Mouse (Mus musculus) liver (tissue): ENCODE data around the gene Idh1.
"Not testable (repeated sequence)": the region's sequence is repeated elsewhere in the genome, so short reads cannot be mapped to it uniquely, and the experiment has no call there.

Experiments used
- DNase-seq: peaks from one replicate; pipeline ENCODE4 v3.0.0-alpha.2; 2020; ENCODE audit warnings: mixed read lengths

Idh1 gene

DNA sequence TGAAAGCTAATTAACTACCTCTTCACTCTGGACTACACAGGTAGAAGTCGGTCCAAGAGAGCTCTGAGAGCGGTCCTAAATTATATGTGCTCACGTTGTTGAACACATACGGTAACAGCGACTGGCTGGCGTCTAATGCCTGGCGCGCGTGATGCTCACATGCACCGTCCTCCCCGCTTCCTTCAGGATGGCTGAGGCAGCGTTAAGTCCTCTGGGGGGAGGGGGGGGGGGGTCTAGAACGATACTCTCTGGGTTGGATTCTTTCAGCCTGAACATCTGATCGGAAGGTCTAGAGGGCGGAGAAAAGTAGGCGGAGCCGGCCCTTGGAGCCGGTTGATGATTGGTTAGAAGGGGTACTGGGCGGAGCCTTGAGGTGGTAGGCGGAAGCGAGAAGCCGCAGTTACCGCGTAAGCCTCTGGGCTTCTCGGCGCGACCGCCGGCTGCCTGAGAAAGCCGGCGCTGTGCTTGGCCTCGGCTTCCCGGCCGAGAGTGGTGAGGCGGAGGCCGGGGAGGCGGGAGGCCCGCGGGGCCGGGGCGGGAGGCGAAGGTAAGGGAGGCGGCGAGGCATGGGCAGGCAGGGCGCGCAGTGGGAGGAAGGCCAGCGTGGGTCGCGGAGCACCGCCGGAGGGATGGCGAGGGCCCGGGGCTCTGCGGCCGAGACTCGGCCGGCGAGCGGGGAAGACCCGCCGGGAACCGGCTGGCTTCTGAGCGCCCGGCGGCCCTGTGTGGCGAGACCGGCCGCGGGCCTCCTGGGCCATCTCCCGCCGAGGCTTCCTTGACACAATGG, at the start of gene Idh1, which contains the start of gene Pikfyve:
Gene Idh1, minus strand, starts transcription at position 214 of the 787 bp plus-strand sequence.
Gene Pikfyve, plus strand, starts transcription at position 397 of the 787 bp plus-strand sequence.
- peak; percentile 96 for DNase-seq

DNA sequence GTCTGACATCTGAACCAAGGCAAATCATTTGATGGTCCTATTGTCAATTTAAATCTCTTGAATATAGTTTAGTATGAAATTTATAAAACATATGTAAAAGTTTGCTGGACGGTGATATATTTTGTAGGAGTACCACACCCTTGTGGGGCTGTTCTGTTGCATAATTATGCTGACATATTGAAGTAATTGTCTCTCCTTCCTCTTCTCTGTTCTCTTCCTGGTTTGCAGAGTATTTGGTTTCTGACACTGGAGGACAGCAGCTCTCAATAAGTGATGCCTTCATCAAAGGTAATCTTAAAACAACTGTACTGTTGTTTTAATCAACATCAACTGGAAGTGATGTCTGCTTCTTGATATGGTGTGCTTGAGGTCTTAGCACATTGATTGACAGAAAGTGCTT, 44.3 kb upstream of the Idh1 start:
- DNase-seq = no peak

DNA sequence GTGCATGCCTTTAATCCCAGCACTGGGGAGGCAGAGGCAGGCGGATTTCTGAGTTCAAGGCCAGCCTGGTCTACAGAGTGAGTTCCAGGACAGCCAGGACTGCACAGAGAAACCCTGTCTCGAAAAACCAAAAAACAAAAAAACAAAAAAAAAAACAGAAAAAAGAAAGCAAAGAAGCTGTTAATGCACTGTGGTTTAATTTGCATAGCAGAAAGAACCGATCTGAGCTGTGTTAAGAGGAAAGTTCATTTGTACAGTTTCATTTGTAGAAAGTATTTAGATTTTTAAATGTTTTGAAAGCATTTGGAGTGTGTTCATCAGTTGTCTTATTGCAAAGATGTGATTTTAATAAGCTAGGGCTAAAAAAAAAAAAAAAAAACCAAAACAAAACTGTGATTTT, 43.5 kb upstream of the Idh1 start:
- DNase-seq = not testable (repeated sequence)

DNA sequence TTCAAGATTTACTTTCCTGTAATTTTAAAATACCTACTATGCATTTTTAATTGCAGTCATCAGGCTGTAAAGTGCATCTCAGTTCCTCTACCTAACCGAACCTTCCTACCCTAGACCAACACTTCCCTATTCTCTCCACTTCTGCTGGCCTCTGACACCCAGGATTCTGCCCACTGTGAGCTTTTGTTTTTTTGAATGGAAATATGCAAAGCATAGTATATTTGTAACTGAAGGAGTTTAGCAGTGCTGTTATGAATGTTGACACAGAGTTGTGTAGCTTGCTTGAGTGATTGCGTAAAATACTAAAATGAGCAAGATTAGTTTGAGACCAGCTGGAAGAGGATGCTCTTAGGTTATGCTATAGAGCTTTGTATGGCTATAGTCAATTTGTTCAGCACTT, 41.4 kb upstream of the Idh1 start:
- DNase-seq = no peak

DNA sequence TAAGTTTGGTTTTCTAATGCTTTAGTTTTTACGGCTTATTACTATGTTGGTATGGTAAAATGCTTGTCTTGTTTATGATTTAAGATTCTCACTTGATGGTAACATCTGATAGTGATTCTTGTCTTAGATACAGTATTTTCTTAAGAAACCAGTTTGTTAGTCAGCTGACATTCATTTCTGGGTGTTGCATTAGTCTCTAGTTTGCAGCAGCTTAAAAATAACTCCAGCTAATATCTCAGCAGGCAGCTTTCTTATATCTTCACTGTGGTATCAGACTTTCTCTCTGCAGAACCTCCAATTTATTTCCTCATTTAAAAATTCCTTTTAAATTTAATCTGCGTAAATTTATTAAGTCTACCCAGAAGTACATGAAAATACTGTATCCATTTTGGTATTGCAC, 37.4 kb upstream of the Idh1 start:
- DNase-seq = no peak

DNA sequence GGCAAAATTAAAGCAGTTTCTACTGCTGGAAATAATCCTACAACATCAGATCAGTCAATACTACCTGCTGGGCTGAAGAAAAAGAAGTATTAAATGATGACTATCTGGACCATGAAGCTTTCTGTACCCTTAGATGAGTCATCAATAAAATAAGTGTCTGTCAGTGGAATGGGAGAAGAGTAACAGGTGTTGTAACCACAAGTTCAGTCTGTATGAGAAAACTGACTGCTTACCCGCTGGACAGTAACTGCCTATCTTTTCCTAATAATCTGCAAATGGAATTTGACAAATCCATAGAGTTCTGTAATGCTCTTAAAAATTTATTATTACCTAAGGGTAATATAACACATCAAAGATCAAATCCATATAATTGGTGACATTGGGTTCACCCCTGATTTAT, 31.7 kb upstream of the Idh1 start:
- no peak for DNase-seq

DNA sequence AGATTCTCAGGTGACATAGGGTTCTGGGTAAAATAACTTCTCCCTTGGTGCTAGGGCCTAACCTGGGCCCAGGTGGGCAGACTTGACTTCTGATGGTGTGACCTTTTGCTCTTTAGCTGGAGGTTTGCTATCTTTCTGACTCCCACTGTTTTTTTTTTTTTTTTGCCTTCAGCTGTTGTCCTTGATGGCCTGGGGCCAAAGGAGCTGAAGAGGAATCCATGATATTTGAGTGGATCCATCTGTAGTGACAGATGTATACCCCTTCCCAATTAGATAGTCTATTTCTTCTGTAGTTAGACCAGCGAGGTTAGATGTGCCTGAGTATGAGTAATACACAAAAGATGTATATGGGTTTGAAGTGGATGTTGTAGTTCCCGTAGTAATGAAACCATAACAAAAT, 31.3 kb upstream of the Idh1 start:
- DNase-seq = no peak

DNA sequence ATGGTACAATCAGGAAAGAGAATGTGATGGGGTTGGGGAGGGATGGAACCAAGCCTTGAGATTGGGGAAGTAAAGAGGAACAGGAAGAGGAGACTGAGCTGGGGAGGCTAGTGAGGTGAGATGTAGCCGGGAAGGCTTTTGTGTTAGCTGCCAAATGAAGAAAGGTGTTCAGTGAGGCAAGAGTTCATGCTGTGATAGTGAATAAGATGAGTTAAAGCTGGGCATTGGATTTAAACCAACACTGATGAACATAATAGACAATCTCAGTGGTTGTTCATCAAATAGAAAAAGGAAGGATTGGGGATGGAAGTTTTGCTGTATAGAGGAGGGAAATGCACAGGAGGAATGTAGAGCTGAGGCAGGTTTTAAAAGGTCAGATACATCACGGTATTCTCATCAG, 26.9 kb upstream of the Idh1 start:
- DNase-seq = no peak

DNA sequence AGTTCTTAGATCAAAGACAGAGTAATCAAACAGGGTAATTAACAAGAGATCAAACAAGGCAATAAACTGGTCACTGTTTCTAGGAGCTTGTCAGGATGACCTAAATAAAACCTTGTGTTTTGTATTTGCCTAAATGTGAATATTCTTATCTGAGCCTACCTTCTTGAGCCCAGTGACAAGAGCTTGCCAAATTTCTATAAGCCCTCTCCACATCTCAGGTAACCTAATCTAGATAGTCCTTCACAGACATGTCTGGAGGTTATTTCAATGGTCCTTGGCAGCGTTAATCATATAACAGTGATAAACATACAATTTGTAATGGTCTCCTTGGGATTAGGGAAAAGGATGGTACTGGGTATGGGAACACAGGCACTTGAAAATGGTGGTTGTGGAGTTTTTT, 18.0 kb upstream of the Idh1 start:
- DNase-seq = no peak

DNA sequence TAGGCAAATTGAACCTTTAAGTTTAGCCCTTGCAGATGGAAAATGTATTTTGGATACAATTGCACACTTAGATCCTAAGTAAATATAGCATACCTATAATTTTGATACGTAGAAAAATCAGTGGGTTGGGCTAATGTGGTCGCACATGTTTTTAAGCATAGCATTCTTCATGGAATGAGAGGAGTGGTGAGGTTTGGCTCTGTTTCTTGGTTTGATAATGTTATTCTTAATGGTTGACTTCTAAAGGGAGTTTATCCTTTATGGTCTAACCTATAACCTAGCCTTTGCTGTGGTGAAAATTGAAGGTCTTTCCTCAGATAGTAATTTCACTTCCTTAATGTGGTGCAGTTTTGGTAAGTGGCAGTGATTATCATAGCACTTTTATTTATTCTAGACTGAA, 12.6 kb upstream of the Idh1 start:
- no peak for DNase-seq

DNA sequence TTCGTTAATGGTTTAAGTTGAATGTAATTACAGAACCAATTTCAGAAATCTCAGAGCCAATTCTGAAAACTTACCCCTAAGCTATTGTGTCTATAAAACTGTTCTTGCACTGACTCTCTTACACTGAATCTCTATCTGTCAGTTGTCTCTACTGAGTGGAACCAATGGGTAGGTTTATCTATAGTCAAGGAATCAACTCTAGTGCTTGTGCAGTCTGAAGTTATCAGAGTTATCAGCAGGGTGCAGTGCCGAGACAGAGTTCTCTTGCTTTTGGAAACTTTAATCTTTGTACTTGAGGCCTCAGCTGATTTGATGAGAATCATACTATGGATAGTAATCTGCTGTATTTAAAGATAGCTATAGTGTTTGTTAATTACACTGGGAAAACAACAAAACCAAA, 12.1 kb upstream of the Idh1 start:
- no peak for DNase-seq

DNA sequence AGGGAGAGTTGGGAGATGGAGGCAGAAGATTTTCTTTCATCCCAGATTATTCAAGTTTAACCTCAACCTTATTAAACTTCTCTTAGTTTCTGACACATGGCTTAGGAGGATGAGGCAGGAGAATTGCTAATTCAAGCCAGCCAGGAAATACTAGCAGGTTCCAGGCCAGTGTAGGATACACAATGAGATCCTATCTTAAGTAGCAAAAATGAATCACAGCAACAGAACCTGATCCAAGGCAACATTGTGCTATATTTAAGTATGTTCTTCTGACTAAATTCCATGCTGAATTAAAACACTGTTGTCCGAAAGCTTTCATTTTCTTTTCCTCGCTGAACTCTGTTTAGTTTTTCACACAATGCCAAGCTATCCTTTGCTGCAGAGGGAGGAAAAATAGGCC, 6.9 kb upstream of the Idh1 start:
- DNase-seq = no peak

DNA sequence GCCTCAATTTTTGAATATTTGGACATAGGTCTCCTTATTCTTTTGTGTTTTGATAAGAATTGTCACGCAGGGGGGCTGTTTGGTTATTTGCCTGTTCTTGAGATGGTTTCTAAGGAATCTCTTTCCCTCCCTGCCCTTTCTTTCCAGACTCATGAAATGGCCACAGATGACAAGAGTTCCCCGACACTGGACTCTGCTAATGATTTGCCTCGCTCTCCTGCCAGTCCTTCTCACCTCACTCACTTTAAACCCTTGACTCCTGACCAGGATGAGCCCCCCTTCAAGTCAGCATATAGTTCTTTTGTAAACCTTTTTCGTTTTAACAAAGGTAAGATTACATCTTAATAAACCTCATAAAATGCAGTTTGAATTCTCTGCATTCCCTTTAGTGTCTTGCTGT, 3.9 kb upstream of the Idh1 start:
- no peak for DNase-seq

DNA sequence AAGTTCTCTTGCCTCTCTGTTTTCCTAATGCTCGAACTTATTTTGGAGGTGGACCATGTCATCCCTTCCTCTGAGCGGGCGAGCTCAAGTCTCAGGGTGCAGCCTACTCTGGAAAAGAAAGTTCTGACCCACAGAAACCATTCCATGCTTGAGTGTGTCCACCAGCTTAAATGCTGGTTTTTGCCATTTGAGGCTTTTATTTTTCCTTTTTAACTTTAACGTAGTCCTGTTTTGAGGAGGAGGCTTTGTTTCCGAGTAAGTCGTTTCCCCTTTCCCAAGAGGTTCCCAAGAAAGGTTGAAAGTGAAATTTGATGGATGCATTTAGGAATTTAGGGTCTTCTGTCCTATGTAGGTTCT, 752 bp upstream of the Idh1 start:
- no peak for DNase-seq

DNA sequence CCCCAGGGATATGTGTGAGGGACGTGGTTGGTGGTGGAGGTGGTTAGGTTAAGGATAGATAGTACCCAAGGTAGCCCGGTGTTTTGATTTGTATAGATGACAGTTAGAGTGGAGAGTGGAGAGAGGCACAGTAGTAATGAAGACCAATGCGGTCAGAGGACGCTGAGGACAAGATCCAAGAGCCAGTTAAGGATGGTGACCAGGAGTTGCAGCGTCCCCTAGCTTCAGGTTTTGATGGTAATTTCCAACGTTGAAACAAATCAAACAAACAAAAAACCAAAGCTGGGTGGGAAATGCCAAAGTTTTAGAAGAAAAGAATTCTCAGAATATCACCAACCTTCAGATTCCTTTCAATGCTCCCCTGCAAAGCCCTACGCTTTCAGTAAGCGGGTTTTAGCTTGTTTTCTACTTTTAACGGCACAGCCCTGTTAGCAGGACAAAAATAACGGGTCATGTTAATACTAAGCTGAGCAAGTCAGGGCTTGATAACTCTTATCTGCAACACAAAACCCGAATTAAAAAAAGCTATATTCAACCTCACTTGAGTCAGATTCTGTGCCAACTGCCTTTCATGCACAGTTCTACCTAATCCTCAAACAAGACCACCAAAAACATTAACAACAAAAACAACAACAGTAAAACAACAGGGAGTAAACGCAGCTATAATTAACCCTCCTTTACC, 635 bp downstream of the Idh1 start:
- DNase-seq = no peak

DNA sequence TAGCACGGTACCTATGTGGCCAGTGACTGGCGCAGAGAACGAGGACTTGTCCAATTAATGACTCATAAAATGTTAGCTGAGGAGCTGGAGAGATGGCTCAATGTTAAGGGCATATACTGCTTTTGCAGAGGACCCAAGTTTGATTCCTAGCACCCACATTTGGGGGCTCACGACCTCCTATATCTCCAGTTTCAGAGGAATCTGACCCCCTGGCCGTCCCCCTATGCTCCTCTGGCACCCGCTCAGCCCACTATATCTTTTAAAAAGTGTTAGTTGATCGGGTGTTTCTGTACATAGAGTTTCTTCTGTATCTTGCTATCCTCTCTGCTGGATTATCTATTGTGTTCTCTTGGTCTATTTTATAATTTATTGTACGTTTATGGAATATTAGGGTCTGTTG, 1.3 kb downstream of the Idh1 start:
- DNase-seq = no peak

DNA sequence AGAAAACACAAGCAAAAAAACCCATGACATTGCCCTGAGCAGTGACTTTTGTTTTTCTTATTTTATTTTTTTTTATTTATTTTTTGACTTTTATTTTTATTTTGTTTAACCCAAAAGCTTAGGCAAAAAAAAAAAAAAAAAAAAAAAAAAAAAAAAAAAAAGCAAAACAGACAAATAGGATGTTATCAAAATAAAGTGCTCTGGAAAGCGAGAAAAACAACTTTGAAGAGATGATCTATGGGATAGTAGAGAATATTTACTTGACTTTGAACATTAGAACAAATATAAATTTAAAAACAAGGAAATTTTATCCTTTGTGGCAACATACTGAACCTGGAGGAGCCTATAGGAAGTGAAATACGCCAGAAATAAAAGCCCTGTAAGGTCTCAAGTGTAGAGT, 2.3 kb downstream of the Idh1 start:
- DNase-seq = no peak

DNA sequence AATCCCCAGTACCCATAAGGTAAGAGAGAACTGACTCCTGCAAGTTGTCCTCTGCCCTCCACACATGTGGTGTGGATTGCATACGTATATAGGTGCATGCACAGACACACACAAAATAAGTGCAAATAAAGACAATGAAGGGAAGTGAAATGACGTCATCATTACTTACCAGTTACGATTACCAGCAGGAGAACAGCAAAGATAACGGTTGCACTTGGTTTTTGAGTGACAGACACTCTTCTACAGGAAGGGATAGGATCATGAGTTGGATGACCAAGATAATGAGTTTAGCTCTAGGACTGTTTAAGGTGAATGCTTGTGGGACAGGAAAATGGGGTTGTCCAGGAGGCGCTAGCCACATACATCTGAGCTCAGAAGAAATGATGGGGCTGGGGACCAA, 4.8 kb downstream of the Idh1 start:
- no peak for DNase-seq

DNA sequence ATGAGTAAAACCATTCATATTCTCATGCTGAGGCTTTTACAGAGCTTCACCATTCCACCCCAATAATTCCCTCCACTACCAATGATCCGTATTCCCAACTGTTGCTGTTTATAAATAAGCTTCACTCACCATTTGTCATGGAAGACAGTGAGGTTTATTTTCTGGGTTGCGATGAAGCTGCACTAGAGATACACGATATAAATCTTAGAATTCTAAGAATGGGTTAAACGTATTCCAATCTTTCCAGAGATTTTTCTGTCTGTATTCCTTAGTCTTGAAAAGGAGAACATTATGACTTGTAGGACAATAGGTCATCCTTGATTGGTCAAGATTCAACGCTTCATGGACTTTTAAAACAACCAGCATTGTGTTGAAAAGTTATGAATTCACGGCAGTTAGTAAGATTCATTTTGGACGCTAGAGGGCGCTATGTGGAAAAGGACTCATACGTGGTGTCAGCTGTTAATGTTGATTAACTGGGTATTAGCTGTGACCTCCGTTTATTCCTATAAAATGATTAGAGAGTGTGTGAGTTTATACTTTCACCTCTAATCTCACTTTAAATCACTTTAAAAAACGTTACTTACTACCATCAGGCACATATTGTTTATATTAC, 6.6 kb downstream of the Idh1 start:
- peak; percentile 67 for DNase-seq

DNA sequence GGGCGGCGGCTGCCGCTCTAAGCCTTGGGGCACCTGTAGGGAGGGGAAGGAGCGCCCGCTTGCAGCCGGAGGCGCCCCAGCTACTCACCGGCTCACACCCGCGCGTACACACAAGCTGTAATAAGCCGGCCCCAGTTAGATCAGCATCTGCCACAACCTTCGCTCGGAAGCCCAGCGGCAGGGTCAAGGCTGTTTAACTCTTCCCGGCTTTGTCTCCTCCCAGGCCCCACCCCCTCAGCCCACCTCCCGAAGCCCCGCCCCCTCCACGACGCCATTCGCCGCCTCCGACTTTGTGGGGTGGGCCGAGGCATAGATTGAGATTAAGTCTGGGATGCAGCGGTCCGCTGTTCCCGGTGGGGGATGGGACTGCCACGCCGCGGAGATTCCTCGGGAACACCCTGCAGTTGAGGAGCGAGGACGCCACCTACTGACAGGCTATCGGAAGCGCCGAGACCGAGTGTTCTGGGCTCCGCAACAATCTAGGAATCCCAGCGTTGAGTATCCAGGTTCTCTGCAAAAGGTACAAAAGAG, 7.3 kb downstream of the Idh1 start:
- peak; percentile 96 for DNase-seq

DNA sequence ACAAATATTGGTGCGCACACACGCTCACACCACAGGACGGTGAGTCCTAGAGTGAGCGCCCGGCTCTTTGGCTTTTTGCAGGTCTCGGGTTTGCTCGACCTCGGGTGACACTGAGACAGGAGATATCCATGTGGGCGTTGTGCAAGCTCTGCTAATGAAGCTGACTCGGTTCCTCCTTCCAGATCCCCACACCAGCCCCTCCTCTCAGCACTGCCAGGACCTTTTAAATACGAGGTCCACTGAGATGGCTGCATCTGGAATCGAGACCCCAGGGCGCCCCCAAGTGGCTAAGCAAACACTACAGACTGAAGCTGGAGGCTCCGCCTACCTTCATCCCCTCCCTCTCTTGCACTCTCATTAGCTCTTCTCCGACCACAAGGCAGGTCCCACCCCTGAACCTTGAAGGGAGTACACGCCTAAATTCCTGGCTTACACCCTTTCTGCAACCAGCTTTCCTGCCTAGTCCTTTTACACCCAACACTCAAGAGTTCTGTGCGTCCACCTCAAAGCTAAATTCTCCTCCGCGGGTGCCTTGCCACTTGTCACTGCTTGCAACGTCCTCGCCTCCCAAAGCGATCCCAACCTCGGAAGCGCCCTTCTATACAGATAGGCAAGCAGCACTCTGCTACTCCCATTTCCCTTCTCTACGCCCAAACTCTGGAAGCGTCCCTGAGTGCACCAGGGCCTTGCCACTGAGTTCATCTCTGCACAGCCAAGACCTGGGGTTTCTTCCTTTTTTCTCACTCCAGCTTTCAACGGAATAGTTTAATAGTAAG, 8.0 kb downstream of the Idh1 start:
- peak; percentile 95 for DNase-seq

DNA sequence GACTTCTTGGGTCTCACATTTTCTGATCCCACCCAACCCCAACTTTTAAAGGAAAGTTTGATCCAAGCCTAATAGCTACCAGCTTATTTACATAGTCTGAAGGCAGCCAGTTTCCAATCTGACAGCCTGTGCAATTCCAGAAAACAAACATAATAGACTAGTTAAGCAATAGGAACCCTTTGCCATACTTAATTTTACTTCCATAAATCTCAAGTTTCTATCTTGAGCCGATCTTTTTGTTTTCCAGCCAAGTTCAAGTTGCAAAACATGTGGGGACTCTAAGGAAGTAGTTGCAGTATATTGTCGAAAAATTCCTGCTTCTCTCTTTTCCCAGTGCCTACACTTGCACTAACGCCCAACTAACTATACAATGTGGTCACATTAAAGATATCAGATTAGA, 8.8 kb downstream of the Idh1 start:
- no peak for DNase-seq

DNA sequence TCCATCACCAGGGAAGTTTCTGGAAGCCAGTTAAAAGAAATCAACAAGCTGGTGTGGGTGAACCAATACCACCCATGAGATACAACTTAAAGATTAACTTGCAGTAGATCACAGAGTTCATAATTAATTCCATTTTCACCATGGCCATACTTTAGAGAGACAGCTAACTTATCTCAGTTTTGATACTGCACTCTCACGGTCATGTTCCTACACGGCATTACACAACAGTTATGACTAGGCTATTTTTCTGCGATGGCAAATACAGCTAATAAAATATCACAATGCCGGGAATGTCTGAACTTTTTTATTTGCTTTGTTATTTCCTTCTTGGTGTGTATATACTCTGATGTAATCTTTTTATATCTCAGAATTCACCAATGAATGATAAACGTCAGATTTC, 9.4 kb downstream of the Idh1 start:
- no peak for DNase-seq
